Mouse (Mus musculus) right cerebral cortex, postnatal 25 days (tissue): Measurements from ENCODE around the gene Tom1l2.
A peak's percentile ranks its signal among the peaks of the same experiment; 100 is the strongest.

Experiments
- DNase-seq: peaks from one replicate; pipeline ENCODE4 v3.0.0; 2022

Gene Tom1l2

DNA sequence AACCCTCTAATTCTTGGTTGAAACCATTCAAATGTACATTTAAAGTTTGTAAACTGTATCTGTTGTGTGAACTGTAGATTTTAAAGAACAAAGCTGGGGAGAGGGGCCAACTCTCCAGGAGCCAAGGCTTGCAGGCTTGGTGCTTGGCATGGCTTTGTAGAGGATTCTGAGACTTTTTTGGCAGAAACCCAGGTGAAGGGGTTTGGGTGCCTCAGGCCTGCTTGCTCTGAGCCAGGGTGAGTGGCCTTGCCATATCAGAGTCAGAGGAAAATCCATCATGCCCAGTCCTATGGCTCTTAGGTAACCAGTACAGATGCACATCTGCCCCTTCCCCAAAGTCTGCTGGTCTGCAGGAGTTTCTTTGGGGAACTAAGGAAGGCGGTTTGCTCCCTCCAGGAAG lies 126.8 kb downstream of the Tom1l2 start:
- no peak for DNase-seq

DNA sequence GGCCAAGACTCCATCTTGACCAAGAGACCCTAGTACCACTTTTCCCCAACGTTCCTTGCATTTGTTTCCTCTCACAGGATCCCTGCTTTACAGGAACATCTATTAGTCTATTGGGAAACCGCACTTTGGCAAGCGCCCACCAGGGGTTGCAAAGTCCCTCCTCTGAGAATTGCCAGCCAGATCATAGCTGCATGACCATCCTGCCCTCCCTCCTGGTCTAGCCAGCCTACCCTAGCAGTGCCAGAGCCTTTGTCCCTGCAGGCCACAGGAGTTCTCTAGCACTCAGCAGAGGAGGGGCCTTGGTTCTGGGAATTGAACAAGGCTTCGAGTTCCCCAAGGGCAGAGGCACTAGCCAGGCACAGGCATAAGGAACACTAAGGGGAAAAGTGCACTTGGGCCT lies 128.0 kb downstream of the Tom1l2 start:
- no peak for DNase-seq

DNA sequence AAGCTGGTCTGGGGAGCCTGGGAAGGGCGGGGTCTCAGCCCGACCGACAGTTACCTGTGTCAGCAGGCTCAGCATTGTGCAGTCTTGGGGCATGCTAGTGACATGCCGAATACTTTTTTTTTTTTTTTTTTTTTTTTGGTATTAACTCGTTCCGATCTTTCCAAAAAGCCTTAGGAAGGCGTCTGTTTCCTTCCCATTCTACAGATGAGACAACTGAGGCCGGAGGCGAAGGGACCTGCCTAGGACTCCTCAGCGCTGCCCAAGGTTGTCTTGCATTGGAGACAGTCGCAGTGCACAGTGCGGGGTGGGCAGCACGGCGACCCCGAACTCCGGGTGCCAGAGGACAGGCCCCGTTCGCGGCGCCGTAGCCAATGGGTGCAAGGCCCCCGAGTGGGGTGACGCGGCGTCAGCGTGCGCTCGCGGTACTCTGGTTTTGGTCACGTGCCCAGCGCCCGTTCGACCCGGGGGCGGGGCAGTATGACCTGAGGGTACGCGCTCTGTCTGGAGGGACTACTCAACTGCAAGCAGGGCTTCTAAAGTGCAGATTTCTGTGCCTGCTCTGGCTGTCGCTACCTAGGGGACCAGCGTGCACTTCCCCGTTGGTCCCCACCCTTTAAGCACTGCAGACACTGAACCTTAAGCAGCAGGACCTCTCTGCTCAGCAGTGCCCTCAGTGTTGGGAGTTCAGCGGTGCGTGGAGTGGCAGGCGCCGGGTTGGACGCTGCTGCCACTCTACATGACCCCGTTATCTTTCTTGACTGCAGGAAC lies 130.1 kb downstream of the Tom1l2 start, which contains the start of gene Srebf1:
Gene Srebf1, minus strand, starts transcription at position 113 of the 768 bp plus-strand sequence.
- peak; percentile 69 for DNase-seq

DNA sequence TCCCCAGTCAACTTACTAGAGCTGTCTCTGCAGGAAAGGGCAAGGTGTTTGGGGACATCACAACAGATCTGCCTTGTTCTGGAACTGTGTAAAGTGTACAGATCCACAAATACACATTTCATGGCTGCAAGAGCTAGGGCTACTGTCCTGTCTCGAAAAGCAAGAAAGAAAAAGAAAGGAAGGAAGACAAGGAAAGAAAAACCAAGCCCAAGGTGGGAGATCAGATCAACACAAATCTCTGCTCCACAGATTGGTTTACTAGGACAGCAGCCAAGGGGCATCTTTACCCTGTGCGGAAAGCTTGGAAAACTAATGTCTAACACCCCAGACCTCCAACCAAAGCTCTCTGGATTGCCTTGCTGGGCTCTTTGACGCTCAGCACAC lies 130.6 kb downstream of the Tom1l2 start:
- DNase-seq, result no peak

DNA sequence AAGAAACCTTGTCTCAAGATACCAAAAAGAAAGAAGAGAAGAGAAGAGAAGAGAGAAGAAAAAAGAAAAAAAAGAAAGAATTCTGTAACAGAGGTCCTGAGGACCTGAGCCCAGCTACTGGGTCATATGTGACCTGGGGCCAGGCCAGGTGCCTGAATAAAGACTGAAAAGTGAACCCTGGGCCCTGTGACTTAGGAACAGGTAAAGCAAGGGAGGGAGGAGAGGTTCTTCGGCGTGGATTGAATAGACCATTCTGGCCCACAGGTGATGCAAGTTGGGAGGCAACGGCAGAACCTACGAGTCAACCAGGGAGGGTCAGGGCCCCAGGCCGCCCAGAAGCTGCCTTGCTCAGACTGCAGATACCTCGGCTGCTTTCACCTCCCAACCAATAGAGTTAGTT lies 131.3 kb downstream of the Tom1l2 start:
- no peak for DNase-seq

DNA sequence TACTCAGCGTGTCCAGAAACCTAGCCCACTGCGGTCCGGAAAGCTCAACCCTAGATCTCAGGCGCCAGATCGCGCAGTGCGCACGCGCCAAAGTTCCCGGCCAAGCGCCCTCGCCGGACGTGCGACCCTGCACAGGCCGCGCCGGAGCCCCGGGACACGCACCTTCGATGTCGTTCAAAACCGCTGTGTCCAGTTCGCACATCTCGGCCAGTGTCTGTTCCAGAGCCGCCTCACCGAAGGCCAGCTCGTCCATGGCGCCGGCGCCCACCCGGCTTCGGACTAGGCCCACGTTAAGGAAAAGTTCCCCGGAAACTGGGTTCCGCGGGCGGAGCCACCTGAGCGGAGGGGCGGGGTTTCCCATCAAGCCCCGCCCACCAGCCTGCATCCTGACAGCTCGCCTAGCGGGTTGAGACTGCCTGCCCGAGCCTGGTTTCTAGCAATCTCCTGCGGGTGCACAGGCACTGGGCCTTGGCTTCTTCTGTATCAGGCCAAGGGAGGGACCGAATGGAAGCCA lies 132.4 kb downstream of the Tom1l2 start:
- peak; percentile 89 for DNase-seq

DNA sequence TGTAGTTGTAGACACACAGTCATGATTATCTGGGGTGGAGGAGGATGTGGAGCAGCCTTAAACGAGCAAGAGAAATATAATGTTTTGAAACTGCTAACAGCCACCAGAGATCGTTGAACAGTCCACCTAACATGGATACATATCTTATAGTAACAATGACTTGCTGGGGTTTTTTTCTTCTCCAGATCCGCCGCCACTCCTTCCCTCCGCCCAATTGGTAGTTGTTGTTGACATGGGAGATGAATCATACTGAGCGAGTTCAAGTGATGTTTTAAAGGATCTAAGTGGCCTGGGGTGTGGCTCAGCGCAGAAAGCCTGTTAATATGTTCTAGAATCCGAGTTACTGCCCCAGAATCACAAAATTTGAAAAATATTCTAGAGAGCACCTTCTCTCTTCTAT lies 133.1 kb downstream of the Tom1l2 start:
- DNase-seq, result no peak

DNA sequence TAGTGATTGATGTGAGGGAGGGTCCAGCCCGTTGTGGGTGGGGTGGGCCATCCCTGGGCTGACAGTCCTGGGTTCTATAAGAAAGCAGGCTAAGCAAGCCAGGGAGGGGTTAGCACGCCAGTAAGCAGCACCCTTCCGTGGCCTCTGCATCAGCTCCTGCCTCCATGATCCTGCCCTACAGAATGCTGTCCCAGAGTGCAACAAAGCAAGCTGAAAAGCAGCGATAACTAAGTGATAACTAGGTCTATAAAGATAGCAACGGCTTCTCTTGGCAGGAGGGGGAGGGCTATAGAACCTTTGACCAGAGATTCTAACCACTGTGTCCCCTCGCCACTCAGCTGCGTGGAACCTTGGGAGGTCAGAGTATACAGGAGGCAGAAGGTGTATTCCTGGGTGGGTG lies 135.2 kb downstream of the Tom1l2 start:
- no peak for DNase-seq

DNA sequence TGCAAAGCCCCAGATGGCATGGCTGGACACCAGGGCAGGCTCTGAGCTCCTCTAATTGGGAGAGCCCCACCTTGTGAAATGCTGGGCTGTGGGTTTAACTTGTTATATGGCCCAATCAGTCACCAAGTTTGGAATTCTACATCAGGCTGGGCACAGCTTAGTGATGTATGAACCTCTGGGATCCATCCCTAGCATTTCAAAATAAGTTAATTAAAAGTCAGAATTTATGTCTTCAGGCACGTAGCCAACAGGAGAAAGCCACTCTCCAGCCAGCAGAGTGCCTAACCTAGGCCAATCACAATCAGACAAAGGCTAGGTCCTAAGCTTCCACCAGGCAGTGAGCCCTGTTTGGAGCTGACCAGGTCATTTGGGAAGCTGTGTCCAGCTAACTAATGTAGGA lies 136.0 kb downstream of the Tom1l2 start:
- DNase-seq, result no peak

DNA sequence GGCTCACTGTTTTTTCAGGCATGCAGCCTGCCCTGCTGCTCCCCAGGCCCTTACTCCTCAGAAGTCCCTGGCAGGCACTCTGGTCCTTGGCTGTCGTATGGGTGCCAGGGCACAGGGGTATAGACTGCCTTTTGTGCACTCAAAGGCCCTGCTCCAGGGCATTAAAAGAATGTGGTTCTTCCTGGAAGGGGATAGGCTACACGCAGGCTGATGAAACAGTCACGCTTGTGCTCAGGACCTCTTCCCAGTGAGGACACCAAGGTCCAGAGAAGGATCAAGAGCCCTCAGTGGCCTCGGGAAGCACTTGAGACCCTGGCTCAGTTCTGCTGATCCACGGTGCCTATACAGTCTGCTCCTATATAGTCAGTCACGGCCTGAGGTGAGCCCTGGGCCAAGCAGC lies 139.4 kb downstream of the Tom1l2 start:
- no peak for DNase-seq

DNA sequence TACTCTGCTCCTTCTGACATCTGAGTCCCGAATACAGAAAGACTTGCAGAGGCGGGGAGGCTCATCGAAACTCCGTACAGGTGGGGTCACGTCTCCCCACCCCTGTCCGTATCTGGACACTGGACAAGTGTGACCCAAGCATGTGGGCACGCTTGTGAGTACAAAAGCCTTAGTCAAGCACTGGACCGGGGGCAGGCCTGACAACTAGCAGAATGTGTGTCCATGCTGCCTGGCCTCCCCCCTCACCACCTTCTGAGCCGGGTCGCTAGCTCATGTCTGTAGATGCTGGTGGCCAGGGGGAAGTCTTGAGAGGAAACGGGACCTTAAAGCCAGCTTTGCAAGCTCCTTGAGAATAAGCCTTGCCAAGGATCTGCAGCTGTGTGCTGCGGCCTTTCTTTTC lies 140.9 kb downstream of the Tom1l2 start:
- DNase-seq, result no peak

DNA sequence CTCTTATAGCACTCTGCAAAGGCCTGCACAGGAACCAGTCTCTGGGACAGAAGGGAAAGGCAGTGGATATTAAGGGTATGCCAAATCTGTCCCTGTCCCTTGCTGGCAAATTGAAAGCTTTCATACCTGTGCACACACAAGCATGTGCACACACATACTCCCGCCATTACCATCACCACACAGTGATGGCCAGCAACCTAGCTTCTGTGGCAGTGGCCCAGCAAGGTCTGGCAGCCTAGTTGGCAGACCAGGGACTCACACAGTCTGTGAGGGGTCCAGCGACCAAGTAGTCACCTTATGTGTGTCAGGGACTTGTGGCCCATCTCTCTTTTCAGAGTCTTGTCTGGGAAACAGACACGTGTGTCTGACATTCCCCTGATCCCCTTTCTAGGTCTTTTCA lies 141.6 kb downstream of the Tom1l2 start:
- no peak for DNase-seq

DNA sequence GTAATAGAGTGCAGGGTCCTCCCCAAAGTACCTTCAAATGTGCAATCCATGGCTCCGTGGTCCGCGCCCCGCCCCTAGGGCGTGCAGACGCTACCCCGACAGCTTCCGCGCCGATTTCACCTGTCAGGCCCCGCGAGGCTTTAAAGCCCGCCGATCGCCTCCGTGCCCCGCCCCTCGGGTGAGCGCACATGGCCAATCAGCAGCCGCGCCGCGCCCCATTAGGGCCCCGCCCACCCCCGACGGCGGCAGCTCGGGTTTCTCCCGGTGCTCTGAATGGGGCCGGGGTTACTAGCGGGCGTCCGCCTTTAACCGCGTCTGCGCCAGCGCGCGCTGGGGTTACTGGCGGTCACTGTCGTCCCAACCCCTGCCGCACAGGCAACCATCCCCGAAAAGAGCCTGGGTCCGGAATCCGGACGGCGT lies 142.4 kb downstream of the Tom1l2 start:
- peak; percentile 84 for DNase-seq

DNA sequence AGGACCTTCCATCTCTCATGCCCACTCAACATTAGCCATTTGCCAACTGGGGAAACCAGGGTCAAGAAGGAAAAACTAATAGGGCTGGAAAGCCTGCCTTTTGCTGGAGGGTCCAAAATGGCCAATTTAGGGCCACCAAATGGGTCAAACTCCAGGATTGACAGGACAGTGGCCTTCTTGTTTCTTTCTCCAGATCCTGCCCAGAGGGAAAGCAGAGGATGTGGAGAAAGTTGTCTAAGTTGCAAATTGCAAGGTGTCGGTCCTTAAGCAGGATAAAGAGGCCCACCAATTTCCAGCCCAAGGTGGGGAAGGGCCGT lies 142.8 kb downstream of the Tom1l2 start:
- no peak for DNase-seq

DNA sequence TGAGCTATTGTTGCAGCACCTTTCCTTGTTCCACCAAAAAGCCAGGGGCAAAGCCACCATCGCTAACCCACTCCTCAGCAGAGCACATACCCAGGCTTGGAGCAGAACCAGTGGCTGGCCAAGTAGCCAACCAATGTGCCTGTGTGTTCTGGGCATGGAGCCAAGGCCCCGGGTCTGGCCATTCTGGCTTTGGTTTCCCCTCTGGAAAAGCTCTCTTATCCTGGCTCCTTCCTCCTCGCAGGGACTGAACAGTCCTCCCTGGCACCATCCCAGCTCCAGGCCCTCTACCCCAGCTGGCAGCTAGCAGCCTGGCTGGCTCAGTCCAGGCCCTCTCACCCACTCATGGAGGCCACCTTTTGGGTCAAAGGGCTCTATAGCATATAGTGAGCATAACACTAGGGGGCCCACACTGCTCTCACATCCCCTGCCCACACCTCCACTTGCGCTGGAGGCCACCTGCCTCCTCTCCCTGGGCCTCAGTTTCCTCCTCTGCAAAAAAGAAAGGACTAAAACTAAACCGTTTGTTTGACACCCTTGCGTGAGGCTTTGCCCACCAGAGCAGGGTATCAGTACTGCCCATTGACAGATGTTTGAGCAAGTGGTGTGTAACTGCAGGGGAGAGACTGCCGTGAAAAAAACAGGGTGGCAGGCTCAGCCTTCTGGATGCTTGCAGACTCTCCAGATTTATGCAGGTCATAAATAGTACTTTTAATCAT lies 143.3 kb downstream of the Tom1l2 start:
- DNase-seq, result peak; percentile 65

DNA sequence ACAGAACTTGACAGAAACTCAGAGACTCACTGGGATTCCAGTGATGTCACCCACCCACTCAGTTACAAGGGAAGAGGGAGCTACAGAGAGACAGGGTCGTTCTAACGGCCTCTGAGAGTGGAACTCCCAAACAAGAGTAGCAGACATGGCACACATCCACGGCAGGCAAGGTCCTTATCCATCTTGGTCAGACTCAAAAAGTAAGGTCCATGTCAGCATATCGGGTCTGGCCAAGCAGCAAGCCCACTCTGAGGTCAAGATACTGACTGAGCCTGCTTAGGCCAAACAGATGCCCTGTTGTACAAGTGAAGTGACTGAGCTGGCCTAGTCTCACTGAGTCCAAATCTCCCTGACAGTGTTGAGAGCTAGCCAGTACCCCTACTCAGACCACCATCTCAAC lies 144.0 kb downstream of the Tom1l2 start:
- DNase-seq, result no peak

DNA sequence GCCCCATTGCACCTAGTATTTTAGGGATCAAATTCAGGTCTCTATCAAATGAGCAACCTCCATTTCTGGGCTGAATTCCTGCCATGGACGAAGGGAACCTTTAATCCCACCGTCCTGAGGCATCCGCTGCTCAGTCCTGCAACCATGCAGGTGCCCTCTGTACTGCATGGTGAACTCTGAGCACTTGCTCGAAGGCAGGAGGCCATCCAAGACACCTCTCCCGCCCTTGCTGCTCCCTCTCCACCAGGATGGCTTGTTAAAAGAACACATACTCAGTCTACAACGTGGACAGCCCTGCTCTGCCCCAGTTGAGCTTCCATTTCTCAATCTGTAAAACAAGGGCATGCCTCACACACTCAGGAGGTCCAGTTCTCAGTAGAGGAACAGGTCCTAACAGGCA lies 144.5 kb downstream of the Tom1l2 start:
- no peak for DNase-seq

DNA sequence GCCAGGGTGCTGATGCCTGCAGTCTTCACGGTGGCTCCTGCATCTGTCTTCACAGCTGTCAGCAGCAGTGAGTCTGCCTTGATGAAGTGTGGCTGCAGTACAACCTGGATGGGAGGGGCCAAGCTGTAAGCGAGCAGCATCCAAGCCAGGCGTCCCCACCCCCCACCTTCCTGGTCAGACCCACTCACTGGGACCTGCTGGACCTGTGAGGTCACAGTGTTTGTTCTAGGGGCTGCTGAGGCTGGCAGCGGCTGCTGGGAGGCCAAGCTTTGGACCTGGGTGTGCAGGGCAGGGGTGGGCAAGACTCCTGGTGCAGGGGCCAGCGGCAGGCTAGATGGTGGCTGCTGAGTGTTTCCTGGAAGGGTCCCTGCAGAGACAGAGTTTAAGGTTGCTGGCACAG lies 146.5 kb downstream of the Tom1l2 start:
- no peak for DNase-seq

DNA sequence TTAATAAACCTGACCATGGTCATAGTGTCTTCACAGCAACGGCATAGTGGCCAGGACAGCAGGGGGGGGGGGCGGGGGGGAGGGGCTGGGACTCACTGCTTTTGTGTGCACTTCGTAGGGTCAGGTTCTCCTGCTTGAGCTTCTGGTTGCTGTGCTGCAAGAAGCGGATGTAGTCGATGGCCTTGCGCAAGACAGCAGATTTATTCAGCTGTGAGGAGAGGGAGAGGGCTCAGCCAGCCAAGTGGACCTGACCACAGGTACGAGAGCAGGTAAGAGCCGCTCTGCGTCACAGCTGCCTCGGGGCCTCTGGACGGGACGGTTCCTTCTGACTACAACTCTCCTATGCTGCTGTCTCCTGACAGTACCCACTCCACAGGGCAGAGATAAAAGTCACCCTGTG lies 147.7 kb downstream of the Tom1l2 start:
- DNase-seq, result no peak

DNA sequence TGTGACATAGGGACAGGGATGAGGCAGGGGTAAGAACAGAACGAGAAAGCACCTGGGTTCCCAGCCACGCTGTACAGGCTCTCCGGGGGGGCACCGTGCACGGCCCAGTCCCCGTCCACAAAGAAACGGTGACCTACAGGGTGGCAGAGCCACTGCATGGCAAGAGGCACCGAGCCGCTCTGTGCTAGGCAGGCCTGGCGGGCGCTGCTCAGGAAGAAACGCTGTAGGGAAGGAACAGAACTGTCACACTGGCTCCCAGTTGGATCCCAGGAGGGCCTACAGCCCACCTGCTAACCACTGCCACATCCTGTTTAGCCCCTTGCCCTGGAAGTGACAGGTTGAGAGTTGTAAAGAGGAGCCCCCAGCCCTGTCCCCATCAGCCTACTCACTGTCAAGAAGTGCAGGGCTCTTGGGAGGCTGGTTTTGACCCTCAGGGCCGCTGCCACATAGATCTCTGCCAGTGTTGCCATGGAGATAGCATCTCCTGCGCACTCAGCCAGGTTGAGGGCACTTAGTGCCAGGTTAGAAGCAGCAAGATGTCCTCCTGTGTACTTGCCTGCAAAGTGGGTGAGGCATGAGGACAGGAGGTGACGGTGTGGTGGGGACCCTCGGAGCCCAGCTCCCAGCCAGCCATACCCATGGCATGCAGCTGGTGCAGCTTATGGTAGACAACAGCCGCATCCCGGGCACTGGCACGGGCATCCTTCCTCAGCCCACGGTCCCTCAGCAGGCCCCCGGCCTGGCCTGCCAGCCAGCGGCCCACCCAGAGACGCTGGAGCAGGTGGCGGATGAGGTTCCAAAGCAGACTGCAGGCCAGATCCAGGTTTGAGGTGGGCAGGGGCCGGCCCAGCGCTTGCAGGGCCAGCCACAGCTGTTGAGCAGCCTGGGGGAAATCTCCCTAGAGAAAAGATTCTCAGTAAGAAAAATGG lies 149.7 kb downstream of the Tom1l2 start:
- DNase-seq, result no peak

DNA sequence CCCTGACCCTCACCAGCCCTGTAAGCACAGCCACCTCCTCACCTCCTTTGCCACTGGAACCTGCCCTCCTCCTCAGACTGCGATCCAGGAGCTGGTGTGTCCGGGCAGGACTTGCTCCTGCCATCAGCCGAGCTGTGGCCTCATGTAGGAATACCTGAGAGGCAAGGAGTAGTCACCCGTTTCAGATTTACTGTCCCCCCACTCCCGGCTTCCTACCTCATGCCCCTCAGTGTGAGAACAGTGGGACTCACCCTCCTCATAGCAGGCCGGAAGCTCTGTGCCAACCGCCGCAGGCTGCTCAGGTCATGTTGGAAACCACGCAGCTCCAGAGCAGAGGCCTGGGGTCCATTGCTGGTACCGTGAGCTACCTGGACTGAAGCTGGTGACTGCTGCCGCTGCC lies 152.3 kb downstream of the Tom1l2 start:
- DNase-seq, result no peak

DNA sequence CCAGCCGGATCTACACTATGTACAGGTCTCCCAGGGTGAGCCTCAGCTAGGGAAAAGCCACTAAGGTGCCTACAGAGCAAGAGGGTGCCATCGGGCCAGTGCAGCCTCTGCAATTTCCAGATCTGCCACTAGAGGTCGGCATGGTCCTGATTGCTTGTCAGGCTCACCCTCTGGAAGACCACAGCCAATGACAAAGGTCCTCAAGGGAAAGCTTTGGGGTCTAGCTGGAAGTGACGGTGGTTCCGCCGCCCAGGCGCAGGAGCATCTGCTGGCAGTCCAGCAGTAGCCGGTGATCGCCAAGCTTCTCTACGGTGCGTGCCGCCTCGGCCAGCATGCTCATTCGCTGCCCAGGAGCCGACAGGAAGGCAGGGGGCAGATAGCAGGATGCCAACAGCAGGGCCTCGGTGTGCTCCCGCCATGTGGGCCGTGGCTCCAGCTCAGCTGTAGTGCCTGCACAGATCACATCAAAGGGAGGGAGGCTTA lies 153.0 kb downstream of the Tom1l2 start:
- DNase-seq, result peak; percentile 88

DNA sequence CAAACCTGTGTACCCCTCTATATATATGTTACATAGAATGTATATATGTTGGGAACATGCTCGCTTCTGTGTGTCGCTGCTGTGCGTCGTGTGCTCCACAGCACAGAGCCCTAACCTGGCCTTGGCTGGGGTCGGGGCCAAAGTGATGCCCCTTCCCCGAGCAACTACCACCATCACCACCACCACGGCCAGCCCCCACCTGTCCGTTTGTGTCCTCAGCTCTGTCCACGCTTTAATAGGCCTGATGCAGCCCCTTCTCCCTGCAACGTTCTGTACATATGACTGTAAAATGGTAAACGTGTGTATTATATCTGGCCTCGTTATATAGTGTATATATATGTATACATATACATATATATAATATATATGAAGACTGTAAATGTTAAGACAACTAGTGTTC lies 154.1 kb downstream of the Tom1l2 start:
- DNase-seq, result no peak
